Mouse (Mus musculus): ENCODE results near the gene Ikzf1.

GRCm38 (mm10) chr11:11717606-11718167 is 32.9 kb downstream of the Ikzf1 start:
- TF ChIP-seq TAL1 (IDR thresholded peaks at IDR 0.05; ENCODE audit: low read length) (no peak), GATA1 (IDR thresholded peaks at IDR 0.05; ENCODE audit: low read length) (no peak)

Data from erythroblast, embryonic 14.5 days (primary cell).